Mouse (Mus musculus): ENCODE results near the gene Tmc8. TPM values are rescaled to one million over a fixed set of nuclear protein-coding genes. Genes with fewer than 3 reads are reported as not detected.
A peak's percentile ranks its signal among the peaks of the same experiment; 100 is the strongest.

Tmc8 gene
- 3.2 and 3.7 TPM in 2 replicates for polyA plus RNA-seq (2015; fragmentation: Nextera tagmentation; extraction: Ambion mirVana)

GRCm38 (mm10) chr11:117781993-117782704, at the start of gene Tmc8, which contains the start of gene Tmc6:
Gene Tmc8 (plus strand): TSS chr11:117782076.
Gene Tmc6 (minus strand): TSS chr11:117782198.
- no peak; the same call in 1 of the 2 replicates for ATAC-seq (ENCODE audit: insufficient read depth, low FRiP score)
- peak within 1 kb of the TSS; percentile 97 for H3K27ac ChIP-seq (ENCODE audit: low read length)
- H3K9me3 ChIP-seq (replicated peaks; ENCODE audit: control insufficient read depth, low read length), result no peaks in the 10 kb centered on the region
- H3K9ac ChIP-seq (ENCODE audit: low read length), result peak within 1 kb of the TSS; percentile 56
- H3K4me3 ChIP-seq (replicated peaks; ENCODE audit: low read length), result peak within 1 kb of the TSS; percentile 61
- no peaks in the 10 kb centered on the region for H3K36me3 ChIP-seq (ENCODE audit: control insufficient read depth, insufficient read depth, low read length)
- no peaks in the 10 kb centered on the region for H3K27me3 ChIP-seq (ENCODE audit: control insufficient read depth, insufficient read depth, low read length)
- H3K4me2 ChIP-seq (ENCODE audit: low read depth, low read length), result peak within 1 kb of the TSS; percentile 83
- peaks cover 43% of the 10 kb centered on the region for H3K4me1 ChIP-seq (ENCODE audit: control insufficient read depth, insufficient read depth, low read length)
- WGBS, result 46% methylated on average over 24 of the region's 24 CpGs

DNA sequence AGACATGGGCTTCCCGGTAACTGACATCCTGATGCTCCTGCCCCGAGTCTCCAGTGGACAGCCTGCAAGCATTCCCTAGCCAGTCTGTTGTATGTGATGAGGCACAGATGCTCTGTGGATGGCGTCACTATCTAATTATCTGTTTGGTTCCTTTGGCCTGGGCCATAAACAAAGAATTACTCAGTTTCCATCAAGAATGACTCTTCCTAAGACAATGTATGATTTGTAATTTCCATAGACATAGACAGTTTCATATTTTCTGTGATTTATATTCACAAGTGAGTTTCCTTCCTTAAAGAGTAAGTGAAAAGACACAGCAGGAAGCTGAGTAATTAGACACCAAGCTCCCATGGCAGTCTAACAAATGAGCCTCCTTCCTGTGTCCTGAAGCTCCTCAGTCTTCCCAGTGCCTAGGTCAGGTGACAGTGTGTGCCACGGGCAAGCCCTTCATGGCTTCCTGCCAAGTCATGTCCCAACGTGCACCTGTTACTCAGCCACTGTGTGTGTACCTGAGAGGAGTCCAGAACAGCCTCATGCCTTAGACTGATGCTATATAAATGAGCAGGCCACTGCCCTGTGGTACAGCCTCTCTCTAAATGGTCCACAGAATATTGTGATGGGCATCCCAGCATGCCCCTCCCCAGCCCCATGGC, 45.7 kb upstream of the Tmc8 start:
- ATAC-seq (ENCODE audit: insufficient read depth, low FRiP score), result peak; percentile 85
- peaks cover 20% of the 10 kb centered on the region; the same call in 1 of the 2 replicates for H3K36me3 ChIP-seq (ENCODE audit: control insufficient read depth, insufficient read depth, low read length)
- no peaks in the 10 kb centered on the region for H3K9me3 ChIP-seq (replicated peaks; ENCODE audit: control insufficient read depth, low read length)
- no peak overlapping the region for H3K9ac ChIP-seq (ENCODE audit: low read length)
- no peaks in the 10 kb centered on the region for H3K27me3 ChIP-seq (ENCODE audit: control insufficient read depth, insufficient read depth, low read length)
- no peak overlapping the region for H3K4me2 ChIP-seq (ENCODE audit: low read depth, low read length)
- no peak overlapping the region for H3K4me3 ChIP-seq (replicated peaks; ENCODE audit: low read length)
- H3K4me1 ChIP-seq (ENCODE audit: control insufficient read depth, insufficient read depth, low read length), result no peaks in the 10 kb centered on the region
- H3K27ac ChIP-seq (ENCODE audit: low read length), result no peak overlapping the region
- 54% methylated on average over 5 of the region's 5 CpGs for WGBS

GRCm38 (mm10) chr11:117738123-117738522, 43.8 kb upstream of the Tmc8 start:
- Histone ChIP-seq H3K27ac (ENCODE audit: low read length) (no peak overlapping the region), H3K4me1 (ENCODE audit: control insufficient read depth, insufficient read depth, low read length) (no peaks in the 10 kb centered on the region), H3K4me2 (ENCODE audit: low read depth, low read length) (no peak overlapping the region), H3K27me3 (ENCODE audit: control insufficient read depth, insufficient read depth, low read length) (no peaks in the 10 kb centered on the region), H3K4me3 (replicated peaks; ENCODE audit: low read length) (no peak overlapping the region), H3K36me3 (ENCODE audit: control insufficient read depth, insufficient read depth, low read length) (peaks cover 24% of the 10 kb centered on the region), H3K9ac (ENCODE audit: low read length) (no peak overlapping the region), H3K9me3 (replicated peaks; ENCODE audit: control insufficient read depth, low read length) (no peaks in the 10 kb centered on the region)
- no peak for ATAC-seq (ENCODE audit: insufficient read depth, low FRiP score)
- 84% methylated on average over 5 of the region's 5 CpGs for WGBS

DNA sequence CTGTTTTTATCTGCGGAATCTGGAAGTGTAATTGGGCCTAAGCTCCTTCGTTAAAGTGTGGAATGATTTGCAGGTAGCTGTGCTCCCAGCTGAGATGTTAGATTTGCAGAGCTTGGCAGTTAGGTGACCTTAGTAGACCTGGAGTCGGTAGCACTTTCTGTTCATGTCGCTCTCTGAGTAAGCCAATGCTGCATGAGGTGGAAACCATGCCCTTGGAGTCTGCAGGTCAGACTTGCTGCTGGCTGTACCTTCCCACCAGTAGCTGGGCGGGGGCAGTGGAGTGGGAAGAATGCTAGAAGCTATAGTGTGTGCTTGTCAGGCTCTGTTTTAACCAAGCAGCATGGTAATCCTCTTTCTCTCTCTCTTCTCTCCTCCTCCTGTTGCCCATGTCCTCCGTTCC, 40.7 kb upstream of the Tmc8 start:
- Histone ChIP-seq H3K4me1 (ENCODE audit: control insufficient read depth, insufficient read depth, low read length) (no peaks in the 10 kb centered on the region), H3K9me3 (replicated peaks; ENCODE audit: control insufficient read depth, low read length) (no peaks in the 10 kb centered on the region), H3K9ac (ENCODE audit: low read length) (no peak overlapping the region), H3K36me3 (ENCODE audit: control insufficient read depth, insufficient read depth, low read length) (peaks cover 28% of the 10 kb centered on the region), H3K4me3 (replicated peaks; ENCODE audit: low read length) (no peak overlapping the region), H3K4me2 (ENCODE audit: low read depth, low read length) (no peak overlapping the region), H3K27me3 (ENCODE audit: control insufficient read depth, insufficient read depth, low read length) (no peaks in the 10 kb centered on the region), H3K27ac (ENCODE audit: low read length) (no peak overlapping the region)
- WGBS, result 86% methylated on average over 6 of the region's 6 CpGs
- no peak for ATAC-seq (ENCODE audit: insufficient read depth, low FRiP score)

- ATAC-seq (ENCODE audit: insufficient read depth, low FRiP score), result no peak
- no peak overlapping the region for H3K9ac ChIP-seq (ENCODE audit: low read length)
- H3K9me3 ChIP-seq (replicated peaks; ENCODE audit: control insufficient read depth, low read length), result no peaks in the 10 kb centered on the region
- no peaks in the 10 kb centered on the region for H3K4me1 ChIP-seq (ENCODE audit: control insufficient read depth, insufficient read depth, low read length)
- no peaks in the 10 kb centered on the region for H3K27me3 ChIP-seq (ENCODE audit: control insufficient read depth, insufficient read depth, low read length)
- no peak overlapping the region for H3K27ac ChIP-seq (ENCODE audit: low read length)
- peaks cover 32% of the 10 kb centered on the region for H3K36me3 ChIP-seq (ENCODE audit: control insufficient read depth, insufficient read depth, low read length)
- no peak overlapping the region for H3K4me2 ChIP-seq (ENCODE audit: low read depth, low read length)
- no peak overlapping the region for H3K4me3 ChIP-seq (replicated peaks; ENCODE audit: low read length)
- WGBS, result 88% methylated on average over 8 of the region's 8 CpGs
Measured at GRCm38 (mm10) chr11:117742243-117742642, 39.6 kb upstream of the Tmc8 start.

- no peak overlapping the region for H3K9ac ChIP-seq (ENCODE audit: low read length)
- H3K4me2 ChIP-seq (ENCODE audit: low read depth, low read length), result no peak overlapping the region
- WGBS, result 79% methylated on average over 8 of the region's 8 CpGs
- no peaks in the 10 kb centered on the region for H3K4me1 ChIP-seq (ENCODE audit: control insufficient read depth, insufficient read depth, low read length)
- no peaks in the 10 kb centered on the region for H3K9me3 ChIP-seq (replicated peaks; ENCODE audit: control insufficient read depth, low read length)
- ATAC-seq (ENCODE audit: insufficient read depth, low FRiP score), result no peak
- no peaks in the 10 kb centered on the region for H3K27me3 ChIP-seq (ENCODE audit: control insufficient read depth, insufficient read depth, low read length)
- H3K36me3 ChIP-seq (ENCODE audit: control insufficient read depth, insufficient read depth, low read length), result peaks cover 35% of the 10 kb centered on the region
- H3K4me3 ChIP-seq (replicated peaks; ENCODE audit: low read length), result no peak overlapping the region
- H3K27ac ChIP-seq (ENCODE audit: low read length), result no peak overlapping the region
Measured at GRCm38 (mm10) chr11:117742715-117743114, 39.2 kb upstream of the Tmc8 start.

- Histone ChIP-seq H3K36me3 (ENCODE audit: control insufficient read depth, insufficient read depth, low read length) (peaks cover 37% of the 10 kb centered on the region), H3K4me3 (replicated peaks; ENCODE audit: low read length) (no peak overlapping the region), H3K4me2 (ENCODE audit: low read depth, low read length) (no peak overlapping the region), H3K9ac (ENCODE audit: low read length) (no peak overlapping the region), H3K27ac (ENCODE audit: low read length) (no peak overlapping the region), H3K9me3 (replicated peaks; ENCODE audit: control insufficient read depth, low read length) (no peaks in the 10 kb centered on the region), H3K27me3 (ENCODE audit: control insufficient read depth, insufficient read depth, low read length) (no peaks in the 10 kb centered on the region), H3K4me1 (ENCODE audit: control insufficient read depth, insufficient read depth, low read length) (no peaks in the 10 kb centered on the region)
- WGBS, result 55% methylated on average over 4 of the region's 4 CpGs
- ATAC-seq (ENCODE audit: insufficient read depth, low FRiP score), result peak; percentile 56; the same call in 1 of the 2 replicates
Measured at GRCm38 (mm10) chr11:117743454-117744030, 38.3 kb upstream of the Tmc8 start.

DNA sequence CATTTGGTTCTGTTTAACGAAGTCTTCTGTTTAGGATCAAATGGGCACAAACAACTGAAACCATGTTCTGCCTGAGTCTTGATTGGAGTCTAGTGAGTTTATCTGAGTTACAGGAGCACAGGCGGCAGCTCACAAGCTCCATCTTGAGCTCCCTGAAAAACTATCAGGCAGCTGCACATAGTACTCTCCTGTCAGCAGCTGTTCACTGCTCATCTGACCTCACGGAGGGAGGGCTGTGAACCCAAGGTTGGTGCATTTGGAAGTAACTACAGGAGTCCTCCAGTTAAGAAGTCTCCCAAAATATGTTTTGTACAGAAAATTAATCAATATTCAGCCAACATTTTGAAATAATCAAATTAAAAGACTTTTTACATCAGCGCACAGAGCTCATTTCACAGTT, 33.2 kb upstream of the Tmc8 start:
- no peak overlapping the region for H3K27ac ChIP-seq (ENCODE audit: low read length)
- H3K9ac ChIP-seq (ENCODE audit: low read length), result no peak overlapping the region
- H3K4me2 ChIP-seq (ENCODE audit: low read depth, low read length), result no peak overlapping the region
- no peaks in the 10 kb centered on the region for H3K4me1 ChIP-seq (ENCODE audit: control insufficient read depth, insufficient read depth, low read length)
- H3K27me3 ChIP-seq (ENCODE audit: control insufficient read depth, insufficient read depth, low read length), result no peaks in the 10 kb centered on the region
- H3K9me3 ChIP-seq (replicated peaks; ENCODE audit: control insufficient read depth, low read length), result no peaks in the 10 kb centered on the region
- no peak overlapping the region for H3K4me3 ChIP-seq (replicated peaks; ENCODE audit: low read length)
- peaks cover 28% of the 10 kb centered on the region for H3K36me3 ChIP-seq (ENCODE audit: control insufficient read depth, insufficient read depth, low read length)
- ATAC-seq (ENCODE audit: insufficient read depth, low FRiP score), result no peak
- 80% methylated on average over 4 of the region's 4 CpGs for WGBS

DNA sequence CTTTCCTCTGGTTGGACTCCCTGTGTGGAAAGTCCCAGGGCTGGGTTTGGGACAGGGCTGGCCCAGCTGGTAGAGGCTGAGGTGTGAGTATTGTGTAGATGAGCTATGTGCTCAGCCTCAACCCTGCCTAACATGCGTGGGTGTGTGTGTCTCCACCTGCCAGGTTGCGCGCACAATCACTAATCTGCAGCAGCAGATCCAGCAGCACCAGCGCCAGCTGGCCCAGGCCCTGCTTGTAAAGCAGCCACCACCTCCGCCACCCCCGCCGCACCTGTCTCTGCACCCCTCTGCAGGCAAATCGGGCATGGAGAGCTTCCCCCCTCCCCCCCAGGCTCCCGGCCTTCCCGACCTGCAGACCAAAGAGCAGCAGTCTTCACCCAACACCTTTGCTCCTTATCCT, 32.5 kb upstream of the Tmc8 start:
- peaks cover 25% of the 10 kb centered on the region for H3K36me3 ChIP-seq (ENCODE audit: control insufficient read depth, insufficient read depth, low read length)
- H3K4me3 ChIP-seq (replicated peaks; ENCODE audit: low read length), result no peak overlapping the region
- no peaks in the 10 kb centered on the region for H3K4me1 ChIP-seq (ENCODE audit: control insufficient read depth, insufficient read depth, low read length)
- H3K9me3 ChIP-seq (replicated peaks; ENCODE audit: control insufficient read depth, low read length), result no peaks in the 10 kb centered on the region
- H3K27me3 ChIP-seq (ENCODE audit: control insufficient read depth, insufficient read depth, low read length), result no peaks in the 10 kb centered on the region
- H3K4me2 ChIP-seq (ENCODE audit: low read depth, low read length), result no peak overlapping the region
- ATAC-seq (ENCODE audit: insufficient read depth, low FRiP score), result no peak
- H3K9ac ChIP-seq (ENCODE audit: low read length), result no peak overlapping the region
- 94% methylated on average over 10 of the region's 10 CpGs for WGBS
- no peak overlapping the region for H3K27ac ChIP-seq (ENCODE audit: low read length)

Measured in stomach, embryonic 16.5 days (tissue).